Mouse (Mus musculus): ENCODE measurements around the gene Srpk2. TPM values are rescaled to one million over a fixed set of nuclear protein-coding genes. Genes with fewer than 3 reads are reported as not detected.

Srpk2 gene
- total RNA-seq, 2 experiments from 2014 or later, result 10.1 to 12.6 TPM

- ATAC-seq (replicated peaks; ENCODE audit: low FRiP score, poor library complexity, severe bottlenecking), result no peak
Measured at GRCm38 (mm10) chr5:23577847-23578246, 106.6 kb downstream of the Srpk2 start.

GRCm38 (mm10) chr5:23576336-23577094, 107.9 kb downstream of the Srpk2 start:
- ATAC-seq (replicated peaks; ENCODE audit: low FRiP score, poor library complexity, severe bottlenecking), result no peak

- ATAC-seq (replicated peaks; ENCODE audit: low FRiP score, poor library complexity, severe bottlenecking), result no peak
Measured at GRCm38 (mm10) chr5:23573942-23574341, 110.5 kb downstream of the Srpk2 start.

GRCm38 (mm10) chr5:23568188-23568587, 116.2 kb downstream of the Srpk2 start:
- no peak for ATAC-seq (replicated peaks; ENCODE audit: low FRiP score, poor library complexity, severe bottlenecking)

GRCm38 (mm10) chr5:23566382-23566781, 118.0 kb downstream of the Srpk2 start:
- ATAC-seq (replicated peaks; ENCODE audit: low FRiP score, poor library complexity, severe bottlenecking), result no peak

GRCm38 (mm10) chr5:23562278-23563060, 121.9 kb downstream of the Srpk2 start:
- no peak for ATAC-seq (replicated peaks; ENCODE audit: low FRiP score, poor library complexity, severe bottlenecking)

GRCm38 (mm10) chr5:23561227-23561626, 123.2 kb downstream of the Srpk2 start:
- ATAC-seq (replicated peaks; ENCODE audit: low FRiP score, poor library complexity, severe bottlenecking), result no peak

- ATAC-seq (replicated peaks; ENCODE audit: low FRiP score, poor library complexity, severe bottlenecking), result no peak
Measured at GRCm38 (mm10) chr5:23560171-23560570, 124.2 kb downstream of the Srpk2 start.

- no peak for ATAC-seq (replicated peaks; ENCODE audit: low FRiP score, poor library complexity, severe bottlenecking)
Measured at GRCm38 (mm10) chr5:23556007-23556770, 128.2 kb downstream of the Srpk2 start.

GRCm38 (mm10) chr5:23553338-23553737, 131.1 kb downstream of the Srpk2 start:
- ATAC-seq (replicated peaks; ENCODE audit: low FRiP score, poor library complexity, severe bottlenecking), result peak; percentile 98

GRCm38 (mm10) chr5:23551687-23552086, 132.7 kb downstream of the Srpk2 start:
- peak; percentile 67 for ATAC-seq (replicated peaks; ENCODE audit: low FRiP score, poor library complexity, severe bottlenecking)

- ATAC-seq (replicated peaks; ENCODE audit: low FRiP score, poor library complexity, severe bottlenecking), result no peak
Measured at GRCm38 (mm10) chr5:23535692-23536091, 148.7 kb downstream of the Srpk2 start.

GRCm38 (mm10) chr5:23531541-23532096, 152.8 kb downstream of the Srpk2 start:
- no peak for ATAC-seq (replicated peaks; ENCODE audit: low FRiP score, poor library complexity, severe bottlenecking)

- no peak for ATAC-seq (replicated peaks; ENCODE audit: low FRiP score, poor library complexity, severe bottlenecking)
Measured at GRCm38 (mm10) chr5:23531100-23531499, 153.3 kb downstream of the Srpk2 start.

- no peak for ATAC-seq (replicated peaks; ENCODE audit: low FRiP score, poor library complexity, severe bottlenecking)
Measured at GRCm38 (mm10) chr5:23524621-23525020, 159.8 kb downstream of the Srpk2 start.

- no peak for ATAC-seq (replicated peaks; ENCODE audit: low FRiP score, poor library complexity, severe bottlenecking)
Measured at GRCm38 (mm10) chr5:23523936-23524335, 160.5 kb downstream of the Srpk2 start.

GRCm38 (mm10) chr5:23521645-23522044, 162.8 kb downstream of the Srpk2 start:
- ATAC-seq (replicated peaks; ENCODE audit: low FRiP score, poor library complexity, severe bottlenecking), result no peak

- ATAC-seq (replicated peaks; ENCODE audit: low FRiP score, poor library complexity, severe bottlenecking), result no peak
Measured at GRCm38 (mm10) chr5:23519679-23520078, 164.7 kb downstream of the Srpk2 start.

GRCm38 (mm10) chr5:23518673-23519072, 165.7 kb downstream of the Srpk2 start:
- ATAC-seq (replicated peaks; ENCODE audit: low FRiP score, poor library complexity, severe bottlenecking), result no peak

GRCm38 (mm10) chr5:23517839-23518238, 166.6 kb downstream of the Srpk2 start:
- ATAC-seq (replicated peaks; ENCODE audit: low FRiP score, poor library complexity, severe bottlenecking), result no peak

All from erythroid progenitor cell, adult 5-6 weeks (primary cell).